Mouse (Mus musculus) erythroblast, embryonic 14.5 days (primary cell): ENCODE data around the gene Gm5244. TPM values are rescaled to one million over a fixed set of nuclear protein-coding genes. Genes with fewer than 3 reads are reported as not detected.

Experiments
- H3K27me3 ChIP-seq: 2 replicates; pipeline ENCODE4 v1.6.1; 2012; ENCODE audit warnings: inconsistent platforms; ENCODE audit not compliant: control insufficient read depth
- H3K36me3 ChIP-seq: 2 replicates; pipeline ENCODE4 v1.6.1; 2012; ENCODE audit warnings: mild to moderate bottlenecking, inconsistent platforms; ENCODE audit not compliant: control insufficient read depth
- H3K4me1 ChIP-seq: 2 replicates; pipeline ENCODE4 v1.6.1; 2012; ENCODE audit warnings: inconsistent platforms; ENCODE audit not compliant: control insufficient read depth
- H3K4me3 ChIP-seq: replicated peaks from 2 replicates; pipeline ENCODE3; 2012; ENCODE audit warnings: moderate library complexity, mild to moderate bottlenecking, inconsistent platforms
- H3K9me3 ChIP-seq: 2 replicates; pipeline ENCODE4 v1.6.1; 2012; ENCODE audit warnings: low read length, inconsistent platforms, mixed read lengths; ENCODE audit not compliant: control insufficient read depth
- GATA1 ChIP-seq: IDR thresholded peaks from 2 replicates; pipeline ENCODE4 v1.6.1; 2012; ENCODE audit warnings: low read length, inconsistent platforms, mixed read lengths
- TAL1 ChIP-seq: IDR thresholded peaks from 3 replicates; pipeline ENCODE4 v1.6.1; 2012; ENCODE audit warnings: low read length, inconsistent platforms, mixed read lengths
- polyA plus RNA-seq: library from polyadenylated mRNA; stranded (reverse); fragments of >175 nt; gene quantifications from 2 replicates; pipeline ENCODE4 v1.2.3, GENCODE M21; 2012

The Gm5244 gene
- polyA plus RNA-seq: not detected in 2 replicates

DNA sequence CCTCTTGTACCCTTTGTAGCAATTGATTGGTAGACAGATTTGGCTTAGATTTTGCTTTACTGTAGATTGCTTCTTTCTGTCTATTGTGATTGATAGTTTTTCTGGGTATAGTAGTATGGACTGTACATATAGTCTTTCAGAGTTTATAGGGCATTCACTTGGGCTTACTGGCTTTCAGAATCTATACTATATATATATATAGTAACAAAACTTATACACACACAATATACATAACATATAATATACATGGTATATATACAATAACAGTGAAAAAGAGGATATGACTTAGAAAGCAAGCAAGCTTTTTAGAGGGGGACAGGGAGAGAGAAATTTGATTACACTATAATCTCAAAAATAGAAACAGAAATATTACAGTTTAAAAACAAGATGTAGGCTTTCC lies at the start of gene Gm5244:
Gene Gm5244, plus strand, starts transcription at position 301 of the 400 bp plus-strand sequence.
- TF ChIP-seq GATA1: no peak
- no peak for TF ChIP-seq TAL1

DNA sequence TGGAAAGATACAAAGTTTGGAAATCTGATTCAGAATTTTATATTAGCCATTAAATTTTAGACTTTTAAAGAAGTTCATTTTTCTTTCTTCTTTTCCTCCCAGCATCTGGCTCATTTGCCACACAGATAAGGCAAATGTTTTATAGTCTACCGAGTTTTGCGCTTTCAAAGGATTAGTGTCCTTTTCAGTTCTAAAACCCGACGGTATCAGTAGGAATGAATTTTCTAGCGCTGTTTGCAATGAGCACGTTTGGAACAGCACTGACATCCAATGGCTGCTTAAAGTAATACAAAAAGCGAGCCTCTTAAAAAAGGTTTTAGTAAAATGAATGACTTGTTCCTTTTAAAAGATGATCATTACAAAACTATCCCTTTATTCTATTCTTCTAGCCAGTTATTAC lies 49.4 kb upstream of the Gm5244 start:
- Histone ChIP-seq H3K4me1 (peaks cover 29% of the 10 kb centered on the region), H3K36me3 (peaks cover 10% of the 10 kb centered on the region), H3K9me3 (no peaks in the 10 kb centered on the region), H3K27me3 (no peaks in the 10 kb centered on the region), H3K4me3 (peak overlapping the region; percentile 96)
- no peak for TF ChIP-seq GATA1
- no peak for TF ChIP-seq TAL1

More for the DNA sequence above, at the start of gene Gm5244:
- H3K4me1 ChIP-seq: no peaks in the 10 kb centered on the region
- no peaks in the 10 kb centered on the region for H3K27me3 ChIP-seq
- 0 out of 2 replicates have a peak, but pooled peaks cover 2% of the 10 kb centered on the region for H3K9me3 ChIP-seq
- H3K36me3 ChIP-seq: no peaks in the 10 kb centered on the region
- H3K4me3 ChIP-seq: no peak within 1 kb of the TSS

DNA sequence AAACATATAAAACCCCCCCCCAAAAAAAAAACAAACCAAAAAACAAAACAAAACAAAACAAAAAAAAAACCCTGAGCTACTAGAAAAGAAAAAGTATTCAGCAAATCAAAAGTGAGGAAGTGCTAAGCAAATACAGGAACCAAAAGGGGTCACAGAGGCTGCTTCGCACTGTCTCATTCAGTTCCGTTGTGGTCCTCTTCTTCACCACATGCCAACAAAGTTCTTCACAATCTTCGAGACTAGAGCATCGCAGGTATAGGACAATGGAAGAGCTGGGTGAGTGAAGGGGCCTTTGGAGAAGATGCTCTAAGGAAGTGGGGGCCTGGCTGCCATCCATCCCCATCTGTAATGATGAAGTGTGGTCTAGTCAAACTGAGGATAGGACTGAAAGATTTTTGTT lies 48.1 kb upstream of the Gm5244 start:
- peaks cover 4% of the 10 kb centered on the region for H3K36me3 ChIP-seq
- peaks cover 23% of the 10 kb centered on the region for H3K4me1 ChIP-seq
- H3K4me3 ChIP-seq: no peak overlapping the region
- H3K27me3 ChIP-seq: no peaks in the 10 kb centered on the region
- TF ChIP-seq GATA1 (no peak), TAL1 (no peak)
- no peaks in the 10 kb centered on the region for H3K9me3 ChIP-seq

DNA sequence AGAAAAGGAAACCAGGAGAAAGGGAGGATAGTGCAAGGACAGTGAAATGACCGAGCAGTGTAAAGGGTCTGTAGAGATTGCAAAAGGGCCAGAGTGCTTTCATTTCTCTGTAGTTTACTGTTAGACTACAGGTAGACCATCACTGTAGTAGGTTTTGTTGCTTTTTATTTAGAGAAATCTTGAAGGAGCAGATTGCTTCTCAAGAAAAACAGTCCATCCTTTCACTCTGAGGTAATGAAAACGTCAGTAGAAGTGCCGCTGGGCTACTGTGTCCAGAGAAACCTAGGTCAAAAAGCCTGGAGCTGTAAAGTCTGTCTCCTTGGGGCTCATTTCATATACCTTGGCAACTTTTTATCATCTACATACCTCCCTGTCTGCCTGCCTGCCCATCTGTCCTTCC lies 47.4 kb upstream of the Gm5244 start:
- Histone ChIP-seq H3K4me1 (peaks cover 21% of the 10 kb centered on the region), H3K27me3 (no peaks in the 10 kb centered on the region), H3K4me3 (no peak overlapping the region), H3K36me3 (peaks cover 2% of the 10 kb centered on the region; the same call in 1 of the 2 replicates), H3K9me3 (no peaks in the 10 kb centered on the region)
- no peak for TF ChIP-seq TAL1
- TF ChIP-seq GATA1: no peak

DNA sequence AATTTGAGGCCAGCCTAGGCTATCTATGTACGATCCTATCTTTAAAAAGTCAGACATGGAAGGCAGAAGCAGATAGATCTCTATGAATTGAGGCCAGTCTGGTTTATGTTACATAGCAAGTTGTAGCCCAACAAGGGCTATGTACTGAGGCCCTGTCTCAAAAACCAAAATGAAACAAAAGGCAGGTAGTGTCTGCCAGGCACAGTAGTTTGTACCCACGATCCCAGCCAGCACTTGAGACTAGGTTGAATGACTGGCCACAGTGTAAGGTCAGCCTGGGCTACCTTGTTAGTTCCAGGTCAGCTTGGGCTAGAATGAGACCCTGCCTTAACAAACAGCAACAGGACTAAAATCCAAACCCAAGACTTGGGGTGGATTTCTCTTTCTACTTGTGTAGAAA lies 45.9 kb upstream of the Gm5244 start:
- peaks cover 21% of the 10 kb centered on the region for H3K4me1 ChIP-seq
- no peaks in the 10 kb centered on the region for H3K9me3 ChIP-seq
- H3K36me3 ChIP-seq: no peaks in the 10 kb centered on the region
- no peaks in the 10 kb centered on the region for H3K27me3 ChIP-seq
- TF ChIP-seq TAL1 (no peak), GATA1 (no peak)
- H3K4me3 ChIP-seq: no peak overlapping the region

DNA sequence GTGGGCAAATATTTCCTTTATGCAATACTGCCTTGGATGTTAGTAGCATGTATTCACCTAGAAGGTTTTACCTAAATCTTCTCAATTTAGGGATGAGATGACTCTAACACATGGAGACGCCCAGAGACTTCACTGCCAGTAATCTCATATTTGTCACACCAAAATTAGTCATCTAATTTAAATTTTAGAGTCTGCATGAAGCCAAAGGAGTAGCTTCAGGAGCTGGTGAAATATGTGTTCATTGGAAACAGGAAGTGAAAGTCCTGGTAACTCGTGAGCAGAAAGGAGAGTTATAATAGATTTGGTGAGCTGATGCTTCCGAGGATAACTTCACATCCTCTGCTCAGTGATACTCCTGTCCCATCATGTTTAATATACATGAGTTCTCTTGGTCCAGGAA lies 45.4 kb upstream of the Gm5244 start:
- Histone ChIP-seq H3K4me3 (no peak overlapping the region), H3K27me3 (no peaks in the 10 kb centered on the region), H3K4me1 (peaks cover 21% of the 10 kb centered on the region), H3K36me3 (no peaks in the 10 kb centered on the region), H3K9me3 (no peaks in the 10 kb centered on the region)
- TF ChIP-seq GATA1 (no peak), TAL1 (no peak)

DNA sequence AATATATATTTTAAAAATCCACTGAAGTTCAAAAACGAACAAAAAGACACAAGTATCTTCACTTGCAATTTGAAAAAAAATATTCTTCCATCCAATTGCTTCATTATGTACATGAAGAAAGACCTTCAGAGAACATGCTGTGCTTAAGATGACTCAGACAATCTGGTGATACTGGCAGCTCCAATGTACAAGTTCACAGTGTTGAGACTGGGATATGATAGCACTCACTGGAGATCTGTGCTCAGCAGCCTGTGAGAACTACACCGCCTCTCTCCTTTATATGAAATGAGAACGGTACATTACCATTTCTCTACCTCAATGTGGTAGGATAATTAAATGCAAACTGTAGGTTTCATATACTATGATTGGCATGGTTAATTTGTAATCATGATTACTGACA lies 43.7 kb upstream of the Gm5244 start:
- Histone ChIP-seq H3K27me3 (no peaks in the 10 kb centered on the region), H3K4me1 (peaks cover 6% of the 10 kb centered on the region), H3K4me3 (no peak overlapping the region), H3K36me3 (no peaks in the 10 kb centered on the region), H3K9me3 (no peaks in the 10 kb centered on the region)
- TF ChIP-seq GATA1 (no peak), TAL1 (no peak)

DNA sequence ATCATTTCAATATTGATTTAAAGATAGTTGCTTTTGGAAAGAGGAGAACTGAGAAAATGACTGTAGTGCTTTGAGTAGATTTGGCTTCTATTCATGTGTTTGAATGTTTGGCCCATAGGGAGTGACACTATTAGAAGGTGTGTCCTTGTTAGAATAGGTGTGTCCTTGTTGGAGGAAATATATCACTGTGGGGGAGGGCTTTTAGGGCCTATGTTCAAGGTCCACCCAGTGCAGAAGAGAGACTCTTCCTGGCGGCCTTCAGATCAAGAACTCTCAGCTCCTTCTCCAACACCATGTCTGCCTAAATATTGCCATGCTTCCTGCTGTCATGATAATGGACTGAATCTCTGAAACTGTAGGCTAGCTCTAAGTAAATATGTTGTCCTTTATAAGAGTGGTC lies 42.2 kb upstream of the Gm5244 start:
- Histone ChIP-seq H3K27me3 (no peaks in the 10 kb centered on the region), H3K36me3 (no peaks in the 10 kb centered on the region), H3K4me3 (no peak overlapping the region), H3K4me1 (peaks cover 6% of the 10 kb centered on the region), H3K9me3 (no peaks in the 10 kb centered on the region)
- no peak for TF ChIP-seq TAL1

DNA sequence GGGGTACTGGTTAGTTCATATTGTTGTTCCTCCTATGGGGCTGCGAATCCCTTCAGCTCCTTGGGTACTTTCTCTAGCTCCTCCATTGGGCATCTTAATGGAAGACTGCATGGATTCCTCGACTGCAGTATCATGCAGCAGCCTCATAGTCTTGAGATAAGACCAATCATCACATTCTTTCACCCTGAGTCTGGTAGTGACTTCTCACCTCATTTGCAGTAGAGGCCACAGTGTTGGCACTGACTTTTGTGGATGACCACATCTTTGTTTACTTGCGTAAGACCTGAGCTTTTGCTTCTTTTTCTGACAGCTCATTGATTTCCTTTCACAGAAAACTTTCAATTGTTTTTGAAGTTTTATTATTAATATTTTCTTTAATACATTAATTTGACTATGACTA lies 40.8 kb upstream of the Gm5244 start:
- H3K9me3 ChIP-seq: no peaks in the 10 kb centered on the region
- H3K4me3 ChIP-seq: no peak overlapping the region
- H3K27me3 ChIP-seq: no peaks in the 10 kb centered on the region
- H3K36me3 ChIP-seq: no peaks in the 10 kb centered on the region
- TF ChIP-seq GATA1 (no peak), TAL1 (no peak)
- H3K4me1 ChIP-seq: peaks cover 2% of the 10 kb centered on the region; the same call in 1 of the 2 replicates

DNA sequence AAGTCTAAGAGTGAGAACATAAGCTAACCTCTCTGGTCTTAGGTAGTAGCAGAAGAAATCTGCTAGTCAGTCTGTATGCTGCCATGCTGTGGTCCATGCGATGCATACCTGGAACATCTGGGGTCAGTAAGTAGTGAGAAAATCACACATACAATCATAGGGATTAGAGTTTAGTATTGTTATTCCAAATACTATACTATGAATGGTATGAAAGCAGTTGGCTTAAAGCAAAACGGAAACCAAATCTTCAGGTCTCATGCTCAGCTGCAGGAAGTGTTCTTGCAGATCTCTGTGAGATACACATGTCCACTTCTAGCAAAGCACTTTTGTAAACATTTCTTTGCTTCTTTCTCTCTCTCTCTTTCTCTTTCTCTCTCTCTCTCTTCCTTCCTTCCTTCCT lies 40.3 kb upstream of the Gm5244 start:
- Histone ChIP-seq H3K4me1 (peaks cover 2% of the 10 kb centered on the region; the same call in 1 of the 2 replicates), H3K27me3 (no peaks in the 10 kb centered on the region), H3K36me3 (no peaks in the 10 kb centered on the region), H3K9me3 (no peaks in the 10 kb centered on the region), H3K4me3 (no peak overlapping the region)
- TF ChIP-seq TAL1 (no peak), GATA1 (no peak)
